Mouse (Mus musculus) kidney, embryonic 14.5 days (tissue): Measurements from ENCODE around the gene Morc3. TPM values are rescaled to one million over a fixed set of nuclear protein-coding genes. Genes with fewer than 3 reads are reported as not detected.
A peak's percentile ranks its signal among the peaks of the same experiment; 100 is the strongest.

Experiments
- ATAC-seq: fragments of 200-750 bp; cut with Nextera tagmentation; 2 replicates; pipeline ENCODE4 v1.8.0; 2017; ENCODE audit warnings: moderate number of reproducible peaks, mild to moderate bottlenecking, moderate TSS enrichment, moderate library complexity; ENCODE audit not compliant: low FRiP score, low TSS enrichment
- H3K27ac ChIP-seq: fragments of 300-500 bp; sonication (generic); 2 replicates; pipeline ENCODE4 v1.5.1; 2014; ENCODE audit warnings: low read depth, mild to moderate bottlenecking, low read length, moderate library complexity, mixed read lengths
- H3K27me3 ChIP-seq: fragments of 300-500 bp; sonication (generic); 2 replicates; pipeline ENCODE4 v1.6.1; 2014; ENCODE audit warnings: mild to moderate bottlenecking, low read length; ENCODE audit not compliant: control insufficient read depth, insufficient read depth
- H3K36me3 ChIP-seq: fragments of 300-500 bp; sonication (generic); 2 replicates; pipeline ENCODE4 v1.6.1; 2014; ENCODE audit warnings: low read length, mixed read lengths; ENCODE audit not compliant: control insufficient read depth, insufficient read depth
- H3K4me1 ChIP-seq: fragments of 300-500 bp; sonication (generic); 2 replicates; pipeline ENCODE4 v1.6.1; 2014; ENCODE audit warnings: low read length, mixed read lengths; ENCODE audit not compliant: control insufficient read depth, insufficient read depth
- H3K4me2 ChIP-seq: fragments of 300-500 bp; sonication (generic); replicated peaks from 2 replicates; pipeline ENCODE4 v1.6.1; 2014; ENCODE audit warnings: low read depth, mild to moderate bottlenecking, low read length
- H3K4me3 ChIP-seq: fragments of 300-500 bp; sonication (generic); 2 replicates; pipeline ENCODE4 v1.5.1; 2014; ENCODE audit warnings: mild to moderate bottlenecking, low read length
- H3K9ac ChIP-seq: fragments of 300-500 bp; sonication (generic); 2 replicates; pipeline ENCODE4 v1.6.1; 2014; ENCODE audit warnings: low read depth, mild to moderate bottlenecking, low read length, moderate library complexity
- H3K9me3 ChIP-seq: fragments of 300-500 bp; sonication (generic); 2 replicates; pipeline ENCODE4 v1.6.1; 2016; ENCODE audit warnings: low read length; ENCODE audit not compliant: control insufficient read depth
- WGBS: fragments of 180-500 bp; shearing (Covaris S2); extraction: QIAGEN DNeasy Blood & Tissue Kit; methylation state at CpG from one replicate; pipeline ENCODE4 v1.1.7; 2014; 5-methylcytosine and 5-hydroxymethylcytosine counted together
- polyA plus RNA-seq: library from polyadenylated mRNA; unstranded; fragments of >200 nt; fragmentation: Nextera tagmentation; extraction: Ambion mirVana; gene quantifications from 2 replicates; pipeline ENCODE4 v1.2.1, GENCODE M21; 2014

Morc3 gene
- polyA plus RNA-seq = 23.5 and 42.7 TPM in 2 replicates

GRCm38 (mm10) chr16:93831627-93832395 lies at the start of gene Morc3:
TSS of gene Morc3 (plus strand) at chr16:93832121.
- peak within 1 kb of the TSS; percentile 93 for H3K4me3 ChIP-seq
- H3K4me1 ChIP-seq = peaks cover 5% of the 10 kb centered on the region
- peak within 1 kb of the TSS; percentile 84 for H3K4me2 ChIP-seq
- peak; percentile 95 for ATAC-seq
- peak within 1 kb of the TSS; percentile 90 for H3K27ac ChIP-seq
- no peaks in the 10 kb centered on the region for H3K27me3 ChIP-seq
- no peaks in the 10 kb centered on the region for H3K36me3 ChIP-seq
- WGBS = 12% methylated on average over 54 of the region's 55 CpGs
- H3K9me3 ChIP-seq = peaks cover 3% of the 10 kb centered on the region; the same call in 1 of the 2 replicates
- H3K9ac ChIP-seq = peak within 1 kb of the TSS; percentile 92

DNA sequence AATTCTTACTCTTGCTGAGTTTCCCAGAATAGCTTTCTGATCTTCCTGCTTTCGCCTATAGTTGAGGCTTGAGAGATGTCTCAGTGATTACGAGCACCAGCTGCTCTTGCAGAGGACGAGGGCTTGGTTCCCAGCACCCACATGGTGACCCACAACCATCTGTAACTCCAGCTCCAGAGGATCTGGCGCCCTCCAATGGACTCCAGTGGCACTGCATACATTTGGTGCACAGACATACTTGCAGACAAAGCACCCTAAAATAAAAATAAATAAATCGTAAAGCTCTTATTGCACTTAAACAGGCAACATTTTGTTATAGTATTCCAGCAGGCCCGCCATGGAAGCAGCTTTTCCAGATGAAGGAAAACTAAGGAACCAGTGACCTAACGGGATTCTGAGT lies 47.7 kb upstream of the Morc3 start:
- ATAC-seq = no peak
- Histone ChIP-seq H3K4me2 (no peak overlapping the region), H3K9ac (no peak overlapping the region), H3K27me3 (no peaks in the 10 kb centered on the region; the same call in 1 of the 2 replicates), H3K4me1 (no peaks in the 10 kb centered on the region), H3K27ac (no peak overlapping the region), H3K4me3 (no peak overlapping the region), H3K36me3 (no peaks in the 10 kb centered on the region), H3K9me3 (peaks cover 3% of the 10 kb centered on the region; the same call in 1 of the 2 replicates)
- 93% methylated on average over 7 of the region's 7 CpGs for WGBS

DNA sequence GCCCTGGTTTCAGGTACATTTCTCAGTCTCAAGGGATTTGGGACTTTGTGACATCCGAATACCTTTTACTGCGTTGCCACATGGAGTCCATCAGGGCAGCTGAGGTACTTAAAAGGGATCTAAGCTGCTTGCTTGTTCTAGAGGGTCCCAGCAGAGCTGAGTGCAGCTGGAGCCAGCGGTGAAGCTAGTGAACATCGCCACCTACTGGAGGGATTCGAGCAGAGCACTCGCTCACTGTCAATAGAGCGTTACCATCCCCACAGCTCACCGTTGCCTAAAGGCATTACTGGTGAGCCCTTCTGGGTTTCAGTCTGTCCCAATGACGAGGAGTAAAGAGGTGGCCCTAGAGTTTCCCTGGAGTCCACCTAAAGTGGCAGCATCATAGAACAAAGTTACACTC lies 46.1 kb upstream of the Morc3 start:
- Histone ChIP-seq H3K9me3 (peaks cover 3% of the 10 kb centered on the region; the same call in 1 of the 2 replicates), H3K27me3 (no peaks in the 10 kb centered on the region), H3K27ac (no peak overlapping the region), H3K36me3 (no peaks in the 10 kb centered on the region), H3K9ac (no peak overlapping the region), H3K4me3 (no peak overlapping the region), H3K4me1 (0 out of 2 replicates have a peak, but pooled peaks cover 4% of the 10 kb centered on the region), H3K4me2 (no peak overlapping the region)
- ATAC-seq = peak; percentile 88
- WGBS = 4% methylated on average over 9 of the region's 9 CpGs

- H3K9me3 ChIP-seq = peaks cover 3% of the 10 kb centered on the region; the same call in 1 of the 2 replicates
- no peak overlapping the region for H3K4me2 ChIP-seq
- 85% methylated on average over 4 of the region's 4 CpGs for WGBS
- no peak overlapping the region for H3K27ac ChIP-seq
- H3K4me3 ChIP-seq = no peak overlapping the region
- ATAC-seq = no peak
- no peak overlapping the region for H3K9ac ChIP-seq
- peaks cover 4% of the 10 kb centered on the region; the same call in 1 of the 2 replicates for H3K4me1 ChIP-seq
- H3K27me3 ChIP-seq = no peaks in the 10 kb centered on the region
- H3K36me3 ChIP-seq = no peaks in the 10 kb centered on the region
These were observed 43.5 kb upstream of the Morc3 start for GRCm38 (mm10) chr16:93788388-93788787.

- no peak for ATAC-seq
These were observed 43.0 kb upstream of the Morc3 start for GRCm38 (mm10) chr16:93788881-93789280.

GRCm38 (mm10) chr16:93789971-93790755 lies 41.8 kb upstream of the Morc3 start:
- 41% methylated on average over 5 of the region's 5 CpGs for WGBS
- H3K4me2 ChIP-seq = no peak overlapping the region
- H3K4me1 ChIP-seq = peaks cover 4% of the 10 kb centered on the region; the same call in 1 of the 2 replicates
- no peak overlapping the region for H3K9ac ChIP-seq
- no peaks in the 10 kb centered on the region for H3K9me3 ChIP-seq
- no peaks in the 10 kb centered on the region for H3K27me3 ChIP-seq
- no peaks in the 10 kb centered on the region for H3K36me3 ChIP-seq
- no peak overlapping the region for H3K4me3 ChIP-seq
- no peak overlapping the region for H3K27ac ChIP-seq
- no peak for ATAC-seq

More at GRCm38 (mm10) chr16:93788881-93789280, 43.0 kb upstream of the Morc3 start:
- H3K9ac ChIP-seq = no peak overlapping the region
- H3K27me3 ChIP-seq = no peaks in the 10 kb centered on the region
- no peak overlapping the region for H3K27ac ChIP-seq
- 93% methylated on average over 8 of the region's 8 CpGs for WGBS
- peaks cover 2% of the 10 kb centered on the region; the same call in 1 of the 2 replicates for H3K9me3 ChIP-seq
- H3K4me1 ChIP-seq = peaks cover 4% of the 10 kb centered on the region; the same call in 1 of the 2 replicates
- no peak overlapping the region for H3K4me2 ChIP-seq
- no peaks in the 10 kb centered on the region for H3K36me3 ChIP-seq
- no peak overlapping the region for H3K4me3 ChIP-seq

DNA sequence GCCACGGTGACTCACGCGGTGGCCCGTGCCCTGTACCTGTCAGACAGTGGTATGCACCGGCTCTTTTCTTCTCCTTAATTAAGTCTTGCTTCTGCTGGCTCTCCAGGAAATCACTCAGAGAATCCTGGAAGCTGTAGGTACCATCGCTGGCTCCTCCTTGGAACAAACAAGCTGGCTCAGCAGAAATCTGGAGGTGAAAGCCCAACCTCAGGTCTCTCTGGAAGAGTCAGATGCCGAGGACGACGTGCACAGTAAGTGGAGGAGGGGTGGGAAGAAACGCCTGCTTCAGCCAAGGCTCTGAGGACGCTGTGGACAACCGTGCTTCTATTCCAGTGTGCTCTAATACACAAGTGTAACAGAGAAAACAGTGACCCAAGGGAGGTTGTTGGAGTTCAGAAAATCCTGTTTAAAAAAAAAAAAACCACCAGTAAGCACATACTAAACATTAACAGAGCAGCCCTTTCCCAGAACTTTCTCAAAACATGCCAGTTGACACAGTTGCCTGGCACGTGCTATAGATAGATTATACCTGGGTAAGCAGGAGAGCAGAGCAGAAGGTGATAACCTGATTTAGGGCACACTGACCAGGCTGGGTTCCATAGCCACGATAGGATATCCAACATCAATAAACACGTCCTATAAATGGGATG lies 38.8 kb upstream of the Morc3 start:
- WGBS = 57% methylated on average over 15 of the region's 15 CpGs
- Histone ChIP-seq H3K4me1 (peaks cover 4% of the 10 kb centered on the region; the same call in 1 of the 2 replicates), H3K27me3 (no peaks in the 10 kb centered on the region), H3K4me2 (no peak overlapping the region), H3K4me3 (no peak overlapping the region), H3K36me3 (no peaks in the 10 kb centered on the region), H3K27ac (no peak overlapping the region), H3K9ac (no peak overlapping the region), H3K9me3 (no peaks in the 10 kb centered on the region)
- no peak for ATAC-seq

GRCm38 (mm10) chr16:93794845-93795244 lies 37.1 kb upstream of the Morc3 start:
- Histone ChIP-seq H3K4me1 (peaks cover 2% of the 10 kb centered on the region; the same call in 1 of the 2 replicates), H3K9ac (no peak overlapping the region), H3K36me3 (no peaks in the 10 kb centered on the region), H3K4me2 (no peak overlapping the region), H3K27me3 (no peaks in the 10 kb centered on the region), H3K4me3 (no peak overlapping the region), H3K9me3 (no peaks in the 10 kb centered on the region), H3K27ac (no peak overlapping the region)
- ATAC-seq = peak; percentile 61
- 51% methylated on average over 5 of the region's 5 CpGs for WGBS
